Mouse (Mus musculus) intestine, embryonic 14.5 days (tissue): ENCODE results near the gene Epp13. TPM values are rescaled to one million over a fixed set of nuclear protein-coding genes. Genes with fewer than 3 reads are reported as not detected.
"Not testable (repeated sequence)": the region's sequence is repeated elsewhere in the genome, so short reads cannot be mapped to it uniquely, and the experiment has no call there.

Experiments used
- ATAC-seq: fragments of 200-750 bp; cut with Nextera tagmentation; replicated peaks from 2 replicates; pipeline ENCODE4 v1.8.0; 2017; ENCODE audit warnings: low read depth, moderate number of reproducible peaks, moderate TSS enrichment, moderate library complexity; ENCODE audit not compliant: low FRiP score, low TSS enrichment
- DNase-seq: peaks from one replicate; pipeline ENCODE4 v3.0.0-alpha.2; 2018; ENCODE audit warnings: low spot score
- H3K27ac ChIP-seq: fragments of 300-500 bp; sonication (generic); 2 replicates; pipeline ENCODE4 v1.5.1; 2014; ENCODE audit warnings: low read depth, mild to moderate bottlenecking, control low read depth
- H3K27me3 ChIP-seq: fragments of 300-500 bp; sonication (generic); replicated peaks from 2 replicates; pipeline ENCODE4 v1.6.1; 2014; ENCODE audit warnings: low read length, control low read depth; ENCODE audit not compliant: control insufficient read depth, insufficient read depth
- H3K36me3 ChIP-seq: fragments of 300-500 bp; sonication (generic); 2 replicates; pipeline ENCODE4 v1.6.1; 2014; ENCODE audit warnings: low read length, control low read depth; ENCODE audit not compliant: control insufficient read depth, insufficient read depth
- H3K4me1 ChIP-seq: fragments of 300-500 bp; sonication (generic); replicated peaks from 2 replicates; pipeline ENCODE4 v1.6.1; 2014; ENCODE audit warnings: low read length, control low read depth, mixed read lengths; ENCODE audit not compliant: control insufficient read depth, insufficient read depth
- H3K4me2 ChIP-seq: fragments of 300-500 bp; sonication (generic); 2 replicates; pipeline ENCODE4 v1.6.1; 2014; ENCODE audit warnings: low read length
- H3K4me3 ChIP-seq: fragments of 300-500 bp; sonication (generic); 2 replicates; pipeline ENCODE4 v1.5.1; 2014; ENCODE audit warnings: low read depth, low read length, control low read depth, mixed read lengths
- H3K9ac ChIP-seq: fragments of 300-500 bp; sonication (generic); 2 replicates; pipeline ENCODE4 v1.6.1; 2014; ENCODE audit warnings: mild to moderate bottlenecking, low read length
- H3K9me3 ChIP-seq: fragments of 300-500 bp; sonication (generic); 2 replicates; pipeline ENCODE4 v1.6.1; 2016; ENCODE audit warnings: low read length, control low read depth; ENCODE audit not compliant: control insufficient read depth
- WGBS: fragments of 180-500 bp; shearing (Covaris S2); extraction: QIAGEN DNeasy Blood & Tissue Kit; methylation state at CpG from one replicate; pipeline ENCODE4 v1.1.7; 2014; 5-methylcytosine and 5-hydroxymethylcytosine counted together
- polyA plus RNA-seq: library from polyadenylated mRNA; unstranded; fragments of >200 nt; fragmentation: Nextera tagmentation; extraction: Ambion mirVana; gene quantifications from 2 replicates; pipeline ENCODE4 v1.2.1, GENCODE M21; 2014

Epp13 gene
- polyA plus RNA-seq, 1 experiment from 2014 or later = not detected

DNA sequence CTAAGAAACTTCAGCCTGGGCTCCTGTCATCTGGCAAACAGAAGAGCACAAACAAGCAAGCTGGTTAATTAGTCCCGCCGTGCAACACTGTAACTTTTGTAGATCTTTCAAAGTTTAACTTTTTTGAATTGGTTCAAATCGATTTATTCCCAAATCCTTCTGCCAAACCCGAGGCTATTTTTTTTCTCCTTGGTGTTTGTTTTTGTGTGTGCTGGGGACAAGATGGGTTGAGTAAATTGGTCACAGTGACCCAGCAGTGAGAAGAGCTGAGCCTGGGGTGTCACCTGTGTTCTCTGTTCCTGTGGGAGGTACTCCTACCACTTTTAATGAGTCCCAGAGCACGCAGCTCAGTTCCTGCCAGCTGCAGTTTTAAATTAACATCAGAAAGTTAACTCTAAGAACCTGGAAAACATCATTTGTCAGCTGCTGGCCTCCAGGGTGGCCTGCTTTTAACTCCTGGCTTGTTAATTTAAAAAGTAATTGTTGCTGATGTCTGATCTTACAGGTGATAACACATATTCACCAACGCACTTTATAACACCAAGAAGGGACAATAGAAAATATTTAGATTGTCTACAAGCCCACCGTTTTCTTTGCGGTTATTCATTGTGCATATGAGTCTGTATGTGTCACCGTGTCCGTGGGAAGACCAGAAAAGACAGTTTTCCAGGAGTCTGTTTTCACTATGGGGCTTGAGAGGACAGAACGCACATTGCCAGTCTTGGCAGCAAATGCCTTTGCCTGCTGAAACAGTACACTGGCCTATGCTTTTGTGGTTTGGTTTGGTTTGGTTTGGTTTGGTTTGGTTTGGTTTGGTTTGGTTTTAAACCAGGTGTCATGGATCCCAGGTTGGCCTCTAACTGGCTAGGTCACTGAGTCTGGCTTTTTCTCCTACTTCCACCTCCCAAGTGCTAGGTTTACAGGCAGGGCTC lies 7.9 kb upstream of the Epp13 start:
- Histone ChIP-seq H3K4me1 (no peaks in the 10 kb centered on the region), H3K36me3 (no peaks in the 10 kb centered on the region), H3K27me3 (no peaks in the 10 kb centered on the region), H3K27ac (no peak overlapping the region), H3K4me3 (no peak overlapping the region), H3K9me3 (no peaks in the 10 kb centered on the region), H3K9ac (no peak overlapping the region), H3K4me2 (no peak overlapping the region)
- no peak for ATAC-seq
- 30% methylated on average over 11 of the region's 11 CpGs for WGBS
- no peak for DNase-seq

DNA sequence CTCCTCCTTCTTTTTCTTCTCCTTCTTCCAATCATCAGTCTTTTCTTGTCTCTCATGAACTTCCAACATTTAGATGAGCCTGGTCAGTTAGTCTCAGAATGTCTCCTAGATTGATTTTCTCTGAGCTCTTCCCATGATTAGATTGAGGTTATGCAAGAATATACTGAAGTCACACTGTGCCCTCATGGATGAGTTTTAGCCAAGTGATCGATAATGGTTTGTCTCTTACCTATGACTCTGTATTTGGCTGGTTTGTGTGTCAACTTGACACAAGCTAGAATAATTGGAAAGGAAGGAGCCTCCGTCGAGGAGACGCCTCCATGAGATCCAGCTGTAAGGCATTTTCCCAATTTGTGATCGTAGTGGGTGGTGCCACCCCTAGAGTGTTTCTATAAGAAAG lies 1.9 kb downstream of the Epp13 start:
- 91% methylated on average over 5 of the region's 5 CpGs for WGBS
- no peaks in the 10 kb centered on the region for H3K9me3 ChIP-seq

DNA sequence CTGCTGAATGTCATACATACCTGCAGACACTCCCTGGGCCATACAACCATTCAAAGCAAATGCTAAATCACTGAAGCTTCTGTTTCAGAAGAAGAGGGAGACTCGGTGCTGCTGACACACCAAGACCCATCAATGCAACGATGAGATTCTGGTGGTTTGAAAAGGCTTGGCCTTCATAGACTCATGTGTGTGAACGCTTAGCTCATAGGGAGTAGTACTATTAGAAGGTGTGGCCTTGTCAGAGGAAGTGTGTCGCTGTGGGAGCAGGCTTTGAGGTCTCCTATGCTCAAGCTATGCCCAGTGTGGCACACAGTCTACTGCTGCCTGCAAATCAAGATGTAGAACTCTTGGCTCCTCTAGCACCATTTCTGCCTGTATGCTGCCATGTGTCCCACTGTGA lies 4.9 kb downstream of the Epp13 start:
- Histone ChIP-seq H3K27ac (no peak overlapping the region), H3K4me3 (no peak overlapping the region), H3K27me3 (no peaks in the 10 kb centered on the region), H3K9me3 (no peaks in the 10 kb centered on the region), H3K36me3 (no peaks in the 10 kb centered on the region), H3K4me2 (no peak overlapping the region), H3K4me1 (no peaks in the 10 kb centered on the region), H3K9ac (no peak overlapping the region)
- DNase-seq (no peak), ATAC-seq (no peak)
- WGBS = 88% methylated on average over 4 of the region's 4 CpGs

More for the DNA sequence above, 1.9 kb downstream of the Epp13 start:
- H3K27me3 ChIP-seq = no peaks in the 10 kb centered on the region
- no peak overlapping the region for H3K27ac ChIP-seq
- DNase-seq (no peak), ATAC-seq (no peak)
- no peak overlapping the region for H3K9ac ChIP-seq
- H3K4me1 ChIP-seq = no peaks in the 10 kb centered on the region
- no peak overlapping the region for H3K4me2 ChIP-seq
- H3K4me3 ChIP-seq = no peak overlapping the region
- H3K36me3 ChIP-seq = no peaks in the 10 kb centered on the region

DNA sequence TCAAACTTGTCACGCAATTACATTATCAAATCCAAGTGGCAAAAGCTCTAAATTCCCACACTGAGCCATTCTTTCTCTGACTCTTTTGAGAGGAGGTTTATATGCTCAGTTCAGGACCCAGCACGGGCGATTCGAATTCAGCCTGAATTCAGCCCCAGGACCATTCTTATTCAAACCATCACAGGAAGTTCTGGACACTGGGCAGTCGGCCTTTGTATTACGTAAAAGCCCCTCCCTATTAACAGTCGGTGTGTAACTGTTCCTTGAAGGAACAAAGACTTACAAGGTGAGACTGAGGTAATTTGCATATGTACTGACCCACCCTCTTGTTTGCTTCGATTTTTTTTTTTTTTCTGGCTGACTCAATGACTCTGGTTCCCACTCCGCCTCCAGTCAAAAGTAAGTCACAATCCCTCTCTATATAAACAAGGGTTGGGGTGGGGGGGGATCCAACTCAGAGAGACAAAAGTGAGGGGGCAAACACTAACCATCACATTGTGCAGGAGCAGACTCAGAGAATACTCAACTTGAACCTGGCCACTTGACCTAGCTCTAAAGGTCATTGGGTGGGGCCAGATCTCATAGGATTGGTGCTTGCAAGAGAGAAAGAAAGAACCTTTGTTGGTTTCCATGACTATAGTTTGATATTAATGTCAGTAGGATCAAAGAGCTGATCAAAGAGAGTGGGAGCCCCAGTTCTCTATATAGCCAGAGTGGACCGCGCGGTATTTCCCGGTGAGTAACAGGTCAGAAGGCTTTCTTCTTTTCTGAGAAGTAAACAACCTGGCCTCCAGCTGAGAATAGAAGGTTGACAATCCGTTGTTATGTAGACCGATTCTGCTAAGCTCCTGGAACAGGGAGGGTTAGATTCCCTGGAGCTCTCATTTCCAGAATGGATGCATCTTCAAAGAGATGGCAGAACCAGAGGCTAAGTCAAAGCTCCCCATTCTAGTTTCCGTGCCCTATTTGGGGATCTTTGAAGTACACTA lies 6.0 kb downstream of the Epp13 start:
- ATAC-seq = no peak
- Histone ChIP-seq H3K9me3 (no peaks in the 10 kb centered on the region), H3K27me3 (no peaks in the 10 kb centered on the region), H3K4me2 (no peak overlapping the region), H3K27ac (no peak overlapping the region), H3K36me3 (no peaks in the 10 kb centered on the region), H3K9ac (no peak overlapping the region), H3K4me1 (no peaks in the 10 kb centered on the region), H3K4me3 (no peak overlapping the region)
- DNase-seq = no peak
- WGBS = 41% methylated on average over 16 of the region's 16 CpGs

DNA sequence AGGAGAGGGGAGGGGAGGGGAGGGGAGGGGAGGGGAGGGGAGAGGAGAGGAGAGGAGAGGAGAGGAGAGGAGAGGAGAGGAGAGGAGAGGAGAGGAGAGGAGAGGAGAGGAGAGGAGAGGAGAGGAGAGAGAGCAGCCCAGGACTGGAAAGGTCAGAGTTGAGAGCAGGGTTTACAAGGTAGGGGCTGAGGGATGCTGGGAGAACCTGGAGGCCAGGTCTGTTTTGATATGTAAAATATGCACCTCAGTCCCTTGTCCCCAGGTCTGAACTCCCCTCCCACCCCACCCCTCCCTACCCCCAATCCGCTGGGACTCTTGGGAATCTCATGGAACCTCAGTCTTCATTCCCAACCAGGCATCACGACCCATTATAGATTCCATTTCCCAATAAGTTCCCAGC lies 7.5 kb downstream of the Epp13 start:
- not testable (repeated sequence) for H3K27me3 ChIP-seq, H3K27ac ChIP-seq, H3K4me1 ChIP-seq, H3K9ac ChIP-seq, ATAC-seq, H3K4me2 ChIP-seq, H3K9me3 ChIP-seq, H3K36me3 ChIP-seq, H3K4me3 ChIP-seq, DNase-seq
- 35% methylated on average over 2 of the region's 2 CpGs for WGBS

DNA sequence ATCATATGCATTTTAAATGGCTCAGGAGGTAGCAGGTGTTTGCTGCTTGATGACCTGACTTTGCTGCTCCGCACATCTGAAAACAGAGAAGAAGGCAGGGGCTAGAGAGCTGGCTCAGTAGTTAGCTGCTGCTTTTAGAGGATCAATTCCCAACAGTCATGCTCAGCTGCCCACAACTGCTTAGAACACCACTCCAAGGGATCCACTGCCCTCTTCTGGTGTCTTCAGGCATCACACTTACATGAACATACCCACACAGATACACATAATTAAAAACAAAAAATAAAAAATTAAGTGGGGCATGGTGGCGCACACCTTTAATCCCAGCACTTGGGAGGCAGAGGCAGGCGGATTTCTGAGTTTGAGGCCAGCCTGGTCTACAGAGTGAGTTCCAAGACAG lies 9.6 kb downstream of the Epp13 start:
- Histone ChIP-seq H3K9ac (no peak overlapping the region), H3K9me3 (no peaks in the 10 kb centered on the region), H3K4me3 (no peak overlapping the region), H3K27me3 (no peaks in the 10 kb centered on the region), H3K4me1 (no peaks in the 10 kb centered on the region), H3K4me2 (no peak overlapping the region), H3K27ac (no peak overlapping the region), H3K36me3 (no peaks in the 10 kb centered on the region)
- WGBS = 91% methylated on average over 3 of the region's 3 CpGs
- no peak for DNase-seq
- ATAC-seq = no peak

DNA sequence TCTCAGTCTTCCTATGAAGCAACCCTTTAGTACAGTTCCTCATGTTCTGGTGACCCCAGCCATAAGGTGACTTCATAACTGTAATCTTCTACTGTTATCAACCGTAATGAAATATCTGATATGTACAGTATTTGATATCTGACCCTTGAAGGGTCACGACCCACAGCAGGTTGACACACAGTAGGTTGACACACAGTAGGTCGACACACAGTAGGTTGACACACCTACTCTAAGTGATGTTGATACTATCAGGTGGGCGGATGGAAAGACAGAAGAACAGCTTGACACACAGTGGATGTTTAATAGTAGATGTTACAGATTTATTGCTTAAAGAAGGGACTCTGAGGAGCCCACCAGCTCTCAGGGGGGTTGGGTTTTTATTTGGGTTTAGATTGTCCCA lies 10.5 kb downstream of the Epp13 start:
- Histone ChIP-seq H3K36me3 (no peaks in the 10 kb centered on the region), H3K4me1 (no peaks in the 10 kb centered on the region), H3K27me3 (no peaks in the 10 kb centered on the region), H3K4me2 (no peak overlapping the region), H3K9me3 (no peaks in the 10 kb centered on the region), H3K9ac (no peak overlapping the region), H3K27ac (no peak overlapping the region), H3K4me3 (no peak overlapping the region)
- DNase-seq = no peak
- 80% methylated on average over 4 of the region's 4 CpGs for WGBS
- no peak for ATAC-seq

DNA sequence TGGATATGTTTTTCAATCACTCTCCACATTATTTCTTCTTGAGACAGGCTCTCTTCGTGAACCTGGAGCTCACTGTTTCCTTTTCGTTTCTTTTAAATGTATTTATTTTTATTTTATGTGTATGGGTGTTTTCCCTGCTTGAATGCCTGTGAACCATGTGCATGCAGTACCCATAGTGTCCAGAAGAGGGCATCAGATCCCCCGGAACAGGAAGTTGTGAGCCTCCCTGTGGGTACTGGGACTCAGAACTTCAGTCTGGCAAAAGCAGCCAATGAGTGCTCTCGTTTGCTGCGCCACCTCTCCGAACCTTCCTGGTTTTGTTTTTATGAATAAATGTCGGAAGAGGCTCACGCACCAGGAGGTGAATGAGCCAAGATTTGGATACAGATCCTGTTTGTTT lies 13.2 kb downstream of the Epp13 start:
- no peak for ATAC-seq
- Histone ChIP-seq H3K27me3 (no peaks in the 10 kb centered on the region), H3K9ac (no peak overlapping the region), H3K4me1 (no peaks in the 10 kb centered on the region), H3K4me3 (no peak overlapping the region), H3K27ac (no peak overlapping the region), H3K36me3 (no peaks in the 10 kb centered on the region), H3K4me2 (no peak overlapping the region), H3K9me3 (no peaks in the 10 kb centered on the region)
- peak; percentile 56 for DNase-seq
- whole genome bisulfite sequencing = 68% methylated on average over 8 of the region's 8 CpGs
